Mouse (Mus musculus) embryonic fibroblast, embryonic 13.5 days (primary cell): ENCODE measurements around the gene Kcnn1.

Experiments used
- CTCF ChIP-seq: IDR thresholded peaks from 2 replicates; pipeline ENCODE4 v1.5.1; 2011; ENCODE audit warnings: mild to moderate bottlenecking, control low read depth, low read length, moderate library complexity, borderline replicate concordance; ENCODE audit not compliant: insufficient read depth
- POLR2A ChIP-seq: IDR thresholded peaks from 2 replicates; pipeline ENCODE4 v1.6.1; 2011; ENCODE audit warnings: low read depth, mild to moderate bottlenecking, control low read depth, low read length, moderate library complexity

GRCm38 (mm10) chr8:70866001-70866520 is 3.0 kb upstream of the Kcnn1 start:
- no peak for TF ChIP-seq POLR2A
- no peak for TF ChIP-seq CTCF
